Mouse (Mus musculus): ENCODE results near the gene Dhrs4. TPM values are rescaled to one million over a fixed set of nuclear protein-coding genes. Genes with fewer than 3 reads are reported as not detected.
A peak's percentile ranks its signal among the peaks of the same experiment; 100 is the strongest.

Gene Dhrs4
- polyA plus RNA-seq (2015; fragmentation: Nextera tagmentation; extraction: Ambion mirVana), result 60.7 and 69.5 TPM in 2 replicates

GRCm38 (mm10) chr14:55478651-55479599 is at the start of gene Dhrs4:
TSS of gene Dhrs4 (plus strand) at chr14:55478758.
- H3K27ac ChIP-seq, result peak within 1 kb of the TSS; percentile 89
- under 1% methylated on average over 38 of the region's 38 CpGs for WGBS

DNA sequence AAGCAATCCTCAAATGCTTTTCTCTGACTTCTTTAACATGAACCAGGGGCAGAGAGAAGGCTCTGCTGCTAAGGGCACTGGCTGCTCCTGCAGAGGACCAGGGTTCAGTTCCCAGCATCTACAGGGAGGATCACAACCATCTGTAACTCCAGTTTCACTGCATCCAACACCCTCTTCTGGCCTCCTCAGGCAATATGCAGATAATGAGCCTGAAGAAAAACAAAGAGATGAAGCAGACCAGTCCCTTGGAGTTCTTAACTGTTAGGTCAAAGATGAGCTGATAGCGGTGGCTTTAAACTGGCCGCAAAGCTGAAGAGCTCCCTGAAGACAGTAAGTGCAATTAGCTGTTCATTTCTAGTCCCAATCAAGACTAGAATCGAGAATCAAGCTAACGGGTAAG is 48.3 kb upstream of the Dhrs4 start:
- 89% methylated on average over 4 of the region's 4 CpGs for WGBS
- no peak overlapping the region for H3K27ac ChIP-seq

More at GRCm38 (mm10) chr14:55478651-55479599, at the start of gene Dhrs4:
- H3K9ac ChIP-seq, result peak within 1 kb of the TSS; percentile 74
- peak within 1 kb of the TSS; percentile 81 for H3K4me2 ChIP-seq
- peak within 1 kb of the TSS; percentile 80 for H3K4me3 ChIP-seq
- H3K4me1 ChIP-seq (replicated peaks), result peaks cover 13% of the 10 kb centered on the region
- peaks cover 10% of the 10 kb centered on the region; the same call in 1 of the 2 replicates for H3K36me3 ChIP-seq
- H3K9me3 ChIP-seq (replicated peaks), result no peaks in the 10 kb centered on the region
- peak; percentile 95 for ATAC-seq (replicated peaks; ENCODE audit: insufficient number of reproducible peaks, insufficient read depth, low FRiP score, low read depth)
- H3K27me3 ChIP-seq, result no peaks in the 10 kb centered on the region

GRCm38 (mm10) chr14:55433052-55433451 is 45.5 kb upstream of the Dhrs4 start:
- Histone ChIP-seq H3K27ac (no peak overlapping the region), H3K9ac (no peak overlapping the region), H3K27me3 (no peaks in the 10 kb centered on the region), H3K36me3 (no peaks in the 10 kb centered on the region), H3K4me1 (replicated peaks) (peaks cover 14% of the 10 kb centered on the region), H3K9me3 (replicated peaks) (no peaks in the 10 kb centered on the region), H3K4me2 (no peak overlapping the region), H3K4me3 (no peak overlapping the region)
- ATAC-seq (replicated peaks; ENCODE audit: insufficient number of reproducible peaks, insufficient read depth, low FRiP score, low read depth), result no peak
- WGBS, result 75% methylated on average over 1 of the region's 1 CpGs

More for the DNA sequence above, 48.3 kb upstream of the Dhrs4 start:
- Histone ChIP-seq H3K36me3 (no peaks in the 10 kb centered on the region), H3K4me3 (no peak overlapping the region), H3K4me1 (replicated peaks) (peaks cover 8% of the 10 kb centered on the region), H3K9ac (no peak overlapping the region), H3K9me3 (replicated peaks) (no peaks in the 10 kb centered on the region), H3K4me2 (no peak overlapping the region), H3K27me3 (no peaks in the 10 kb centered on the region)
- no peak for ATAC-seq (replicated peaks; ENCODE audit: insufficient number of reproducible peaks, insufficient read depth, low FRiP score, low read depth)

GRCm38 (mm10) chr14:55434825-55435224 is 43.7 kb upstream of the Dhrs4 start:
- no peak overlapping the region for H3K9ac ChIP-seq
- no peak for ATAC-seq (replicated peaks; ENCODE audit: insufficient number of reproducible peaks, insufficient read depth, low FRiP score, low read depth)
- WGBS, result 64% methylated on average over 3 of the region's 3 CpGs
- no peaks in the 10 kb centered on the region for H3K27me3 ChIP-seq
- H3K4me1 ChIP-seq (replicated peaks), result peaks cover 14% of the 10 kb centered on the region
- H3K4me2 ChIP-seq, result no peak overlapping the region
- no peak overlapping the region for H3K27ac ChIP-seq
- H3K36me3 ChIP-seq, result no peaks in the 10 kb centered on the region
- H3K4me3 ChIP-seq, result no peak overlapping the region
- H3K9me3 ChIP-seq (replicated peaks), result no peaks in the 10 kb centered on the region

GRCm38 (mm10) chr14:55437118-55437517 is 41.4 kb upstream of the Dhrs4 start:
- no peaks in the 10 kb centered on the region for H3K36me3 ChIP-seq
- no peak overlapping the region for H3K27ac ChIP-seq
- no peak for ATAC-seq (replicated peaks; ENCODE audit: insufficient number of reproducible peaks, insufficient read depth, low FRiP score, low read depth)
- H3K4me2 ChIP-seq, result no peak overlapping the region
- H3K9ac ChIP-seq, result no peak overlapping the region
- H3K4me1 ChIP-seq (replicated peaks), result peaks cover 14% of the 10 kb centered on the region
- WGBS, result 77% methylated on average over 8 of the region's 8 CpGs
- H3K27me3 ChIP-seq, result no peaks in the 10 kb centered on the region
- H3K9me3 ChIP-seq (replicated peaks), result no peaks in the 10 kb centered on the region
- H3K4me3 ChIP-seq, result no peak overlapping the region

GRCm38 (mm10) chr14:55438193-55438784 is 40.3 kb upstream of the Dhrs4 start:
- no peak overlapping the region for H3K9ac ChIP-seq
- H3K4me1 ChIP-seq (replicated peaks), result peaks cover 14% of the 10 kb centered on the region
- no peak overlapping the region for H3K4me2 ChIP-seq
- no peaks in the 10 kb centered on the region for H3K27me3 ChIP-seq
- no peak; the same call in none of the 2 replicates for ATAC-seq (replicated peaks; ENCODE audit: insufficient number of reproducible peaks, insufficient read depth, low FRiP score, low read depth)
- 25% methylated on average over 6 of the region's 6 CpGs for WGBS
- no peak overlapping the region for H3K27ac ChIP-seq
- H3K36me3 ChIP-seq, result no peaks in the 10 kb centered on the region
- H3K9me3 ChIP-seq (replicated peaks), result no peaks in the 10 kb centered on the region
- H3K4me3 ChIP-seq, result no peak overlapping the region

- 84% methylated on average over 2 of the region's 2 CpGs for WGBS
- H3K4me3 ChIP-seq, result no peak overlapping the region
These were observed 20.9 kb upstream of the Dhrs4 start for GRCm38 (mm10) chr14:55457693-55458092.

GRCm38 (mm10) chr14:55458273-55458672 is 20.3 kb upstream of the Dhrs4 start:
- no peaks in the 10 kb centered on the region for H3K36me3 ChIP-seq
- ATAC-seq (replicated peaks; ENCODE audit: insufficient number of reproducible peaks, insufficient read depth, low FRiP score, low read depth), result no peak
- 12% methylated on average over 10 of the region's 10 CpGs for WGBS
- H3K4me1 ChIP-seq (replicated peaks), result no peaks in the 10 kb centered on the region
- 0 out of 2 replicates have a peak, but pooled peaks cover 4% of the 10 kb centered on the region for H3K27me3 ChIP-seq
- H3K27ac ChIP-seq, result no peak overlapping the region
- H3K9ac ChIP-seq, result no peak overlapping the region
- H3K4me3 ChIP-seq, result no peak overlapping the region
- H3K9me3 ChIP-seq (replicated peaks), result no peaks in the 10 kb centered on the region
- no peak overlapping the region for H3K4me2 ChIP-seq

More at GRCm38 (mm10) chr14:55457693-55458092, 20.9 kb upstream of the Dhrs4 start:
- Histone ChIP-seq H3K9me3 (replicated peaks) (no peaks in the 10 kb centered on the region), H3K27ac (no peak overlapping the region), H3K4me1 (replicated peaks) (no peaks in the 10 kb centered on the region), H3K27me3 (0 out of 2 replicates have a peak, but pooled peaks cover 4% of the 10 kb centered on the region), H3K36me3 (no peaks in the 10 kb centered on the region), H3K9ac (no peak overlapping the region), H3K4me2 (no peak overlapping the region)
- no peak for ATAC-seq (replicated peaks; ENCODE audit: insufficient number of reproducible peaks, insufficient read depth, low FRiP score, low read depth)

GRCm38 (mm10) chr14:55458761-55459160 is 19.8 kb upstream of the Dhrs4 start:
- Histone ChIP-seq H3K4me2 (no peak overlapping the region), H3K4me1 (replicated peaks) (no peaks in the 10 kb centered on the region), H3K27me3 (0 out of 2 replicates have a peak, but pooled peaks cover 4% of the 10 kb centered on the region), H3K4me3 (no peak overlapping the region), H3K27ac (no peak overlapping the region), H3K9ac (no peak overlapping the region), H3K9me3 (replicated peaks) (no peaks in the 10 kb centered on the region), H3K36me3 (no peaks in the 10 kb centered on the region)
- whole genome bisulfite sequencing, result 73% methylated on average over 3 of the region's 3 CpGs
- no peak for ATAC-seq (replicated peaks; ENCODE audit: insufficient number of reproducible peaks, insufficient read depth, low FRiP score, low read depth)

GRCm38 (mm10) chr14:55459796-55460195 is 18.8 kb upstream of the Dhrs4 start:
- Histone ChIP-seq H3K9ac (no peak overlapping the region), H3K36me3 (no peaks in the 10 kb centered on the region), H3K27ac (no peak overlapping the region), H3K4me1 (replicated peaks) (no peaks in the 10 kb centered on the region), H3K27me3 (0 out of 2 replicates have a peak, but pooled peaks cover 4% of the 10 kb centered on the region), H3K9me3 (replicated peaks) (no peaks in the 10 kb centered on the region), H3K4me3 (no peak overlapping the region), H3K4me2 (no peak overlapping the region)
- ATAC-seq (replicated peaks; ENCODE audit: insufficient number of reproducible peaks, insufficient read depth, low FRiP score, low read depth), result no peak
- 55% methylated on average over 4 of the region's 4 CpGs for WGBS

- H3K27ac ChIP-seq, result no peak overlapping the region
- H3K4me1 ChIP-seq (replicated peaks), result no peaks in the 10 kb centered on the region
- H3K9ac ChIP-seq, result no peak overlapping the region
- H3K36me3 ChIP-seq, result no peaks in the 10 kb centered on the region
- H3K4me3 ChIP-seq, result no peak overlapping the region
- 0 out of 2 replicates have a peak, but pooled peaks cover 4% of the 10 kb centered on the region for H3K27me3 ChIP-seq
- no peaks in the 10 kb centered on the region for H3K9me3 ChIP-seq (replicated peaks)
- no peak overlapping the region for H3K4me2 ChIP-seq
- ATAC-seq (replicated peaks; ENCODE audit: insufficient number of reproducible peaks, insufficient read depth, low FRiP score, low read depth), result no peak
- WGBS, result 58% methylated on average over 10 of the region's 10 CpGs
These were observed 18.3 kb upstream of the Dhrs4 start for GRCm38 (mm10) chr14:55460297-55460696.

Measured in heart, embryonic 15.5 days (tissue).